Mouse (Mus musculus) spleen, embryonic (tissue): ENCODE results near the gene Zfp513.

Experiments
- CTCF ChIA-PET: fragments of 350-600 bp; sonication (Branson Sonifier 250); formaldehyde crosslinking; loops from one replicate; lab custom pipeline; 2022; lab: Charles Lee

Zfp513 gene

GRCm38 (mm10) chr5:31179766-31180630, 22.1 kb downstream of the Zfp513 start, which contains the start of the genes Gm29609 and Gtf3c2:
Gene Gm29609, minus strand, starts transcription at chr5:31179911.
Gene Gtf3c2, minus strand, starts transcription at chr5:31180144.
- CTCF ChIA-PET: interaction anchor here (0.8 to 0.9 kb wide), 2 partner anchors 8 to 110 kb away, joined by 3 to 4 read pairs; no protein-coding TSS in a partner anchor

- CTCF ChIA-PET: interaction anchor here (0.8 kb wide), 1 partner anchor 111 kb away, joined by 3 read pairs; no protein-coding TSS in a partner anchor
These were observed 22.8 kb downstream of the Zfp513 start for GRCm38 (mm10) chr5:31179301-31179765.

- CTCF ChIA-PET: no interaction called here
These were observed 33.5 kb downstream of the Zfp513 start for GRCm38 (mm10) chr5:31168630-31169029.

- CTCF ChIA-PET: no interaction called here
These were observed 37.2 kb downstream of the Zfp513 start for GRCm38 (mm10) chr5:31164878-31165277.

GRCm38 (mm10) chr5:31162462-31162861, 39.6 kb downstream of the Zfp513 start:
- CTCF ChIA-PET: interaction anchor here (0.5 kb wide), 1 partner anchor 60 kb away, joined by 3 read pairs; no protein-coding TSS in a partner anchor

GRCm38 (mm10) chr5:31154152-31154553, 48.0 kb downstream of the Zfp513 start, which contains the start of gene Mpv17:
Gene Mpv17, minus strand, starts transcription at chr5:31154251.
- CTCF ChIA-PET: no interaction called here

GRCm38 (mm10) chr5:31153516-31154151, 48.5 kb downstream of the Zfp513 start:
- CTCF ChIA-PET: interaction anchor here (0.6 kb wide), 2 partner anchors 125 to 175 kb away, joined by 3 read pairs; no protein-coding TSS in a partner anchor

GRCm38 (mm10) chr5:31151746-31152145, 50.4 kb downstream of the Zfp513 start:
- CTCF ChIA-PET: no interaction called here

GRCm38 (mm10) chr5:31149781-31150180, 52.3 kb downstream of the Zfp513 start:
- CTCF ChIA-PET: no interaction called here
